Mouse (Mus musculus): ENCODE results near the gene Gata2.

Gene Gata2

GRCm38 (mm10) chr6:88208321-88208720, 14.6 kb downstream of the Gata2 start:
- CTCF ChIA-PET, result no interaction called here

- CTCF ChIA-PET, result no interaction called here
Observed at GRCm38 (mm10) chr6:88209453-88209852, 15.8 kb downstream of the Gata2 start.

- CTCF ChIA-PET, result no interaction called here
Observed at GRCm38 (mm10) chr6:88210182-88210581, 16.5 kb downstream of the Gata2 start.

GRCm38 (mm10) chr6:88215797-88216196, 22.1 kb downstream of the Gata2 start:
- CTCF ChIA-PET, result no interaction called here

GRCm38 (mm10) chr6:88216199-88216598, 22.5 kb downstream of the Gata2 start:
- CTCF ChIA-PET, result no interaction called here

GRCm38 (mm10) chr6:88219094-88219493, 25.4 kb downstream of the Gata2 start:
- CTCF ChIA-PET, result no interaction called here

- CTCF ChIA-PET, result no interaction called here
Observed at GRCm38 (mm10) chr6:88221968-88222367, 28.3 kb downstream of the Gata2 start, which contains the start of gene Dnajb8. Gene Dnajb8, plus strand, starts transcription at chr6:88222268.

GRCm38 (mm10) chr6:88226570-88226994, 32.9 kb downstream of the Gata2 start:
- CTCF ChIA-PET, result no interaction called here

- CTCF ChIA-PET, result no interaction called here
Observed at GRCm38 (mm10) chr6:88227537-88227936, 33.8 kb downstream of the Gata2 start.

GRCm38 (mm10) chr6:88229221-88229620, 35.5 kb downstream of the Gata2 start:
- CTCF ChIA-PET, result no interaction called here

GRCm38 (mm10) chr6:88231821-88232220, 38.1 kb downstream of the Gata2 start:
- CTCF ChIA-PET, result no interaction called here

- CTCF ChIA-PET, result no interaction called here
Observed at GRCm38 (mm10) chr6:88232221-88232620, 38.5 kb downstream of the Gata2 start.

GRCm38 (mm10) chr6:88233996-88234395, 40.3 kb downstream of the Gata2 start:
- CTCF ChIA-PET, result no interaction called here

GRCm38 (mm10) chr6:88235461-88235860, 41.8 kb downstream of the Gata2 start:
- CTCF ChIA-PET, result no interaction called here

- CTCF ChIA-PET, result interaction anchor here (1.0 kb wide), 1 partner anchor 64 kb away, joined by 9 read pairs; no protein-coding TSS in a partner anchor
Observed at GRCm38 (mm10) chr6:88235983-88236382, 42.3 kb downstream of the Gata2 start.

GRCm38 (mm10) chr6:88236513-88236912, 42.8 kb downstream of the Gata2 start:
- CTCF ChIA-PET, result interaction anchor here (1.0 kb wide), 1 partner anchor 63 kb away, joined by 9 read pairs; no protein-coding TSS in a partner anchor

GRCm38 (mm10) chr6:88242604-88243003, 48.9 kb downstream of the Gata2 start:
- CTCF ChIA-PET, result interaction anchor here (0.5 kb wide), 1 partner anchor 1004 kb away, joined by 5 read pairs; no protein-coding TSS in a partner anchor

- CTCF ChIA-PET, result no interaction called here
Observed at GRCm38 (mm10) chr6:88249231-88249630, 55.5 kb downstream of the Gata2 start.

- CTCF ChIA-PET, result no interaction called here
Observed at GRCm38 (mm10) chr6:88251396-88251795, 57.7 kb downstream of the Gata2 start.

- CTCF ChIA-PET, result no interaction called here
Observed at GRCm38 (mm10) chr6:88251798-88252478, 58.2 kb downstream of the Gata2 start.

- CTCF ChIA-PET, result no interaction called here
Observed at GRCm38 (mm10) chr6:88254082-88254481, 60.4 kb downstream of the Gata2 start.

- CTCF ChIA-PET, result no interaction called here
Observed at GRCm38 (mm10) chr6:88255435-88255834, 61.7 kb downstream of the Gata2 start.

Data from spleen, embryonic (tissue).